Mouse (Mus musculus) kidney, embryonic 15.5 days (tissue): Measurements from ENCODE around the gene Exoc6. TPM values are rescaled to one million over a fixed set of nuclear protein-coding genes. Genes with fewer than 3 reads are reported as not detected.
A peak's percentile ranks its signal among the peaks of the same experiment; 100 is the strongest.

ENCODE experiments used
- ATAC-seq: fragments of 200-750 bp; cut with Nextera tagmentation; replicated peaks from 2 replicates; pipeline ENCODE4 v1.8.0; 2017; ENCODE audit warnings: moderate TSS enrichment; ENCODE audit not compliant: low FRiP score
- H3K27ac ChIP-seq: fragments of 300-500 bp; sonication (generic); 2 replicates; pipeline ENCODE4 v1.5.1; 2015; ENCODE audit warnings: mild to moderate bottlenecking, inconsistent platforms
- H3K27me3 ChIP-seq: fragments of 300-500 bp; sonication (generic); 2 replicates; pipeline ENCODE4 v1.6.1; 2015; ENCODE audit warnings: inconsistent platforms
- H3K36me3 ChIP-seq: fragments of 300-500 bp; sonication (generic); 2 replicates; pipeline ENCODE4 v1.6.1; 2015; ENCODE audit warnings: inconsistent platforms
- H3K4me1 ChIP-seq: fragments of 300-500 bp; sonication (generic); 2 replicates; pipeline ENCODE4 v1.6.1; 2015; ENCODE audit warnings: inconsistent platforms
- H3K4me2 ChIP-seq: fragments of 300-500 bp; sonication (generic); 2 replicates; pipeline ENCODE4 v1.6.1; 2015; ENCODE audit warnings: moderate library complexity, mild to moderate bottlenecking, inconsistent platforms
- H3K4me3 ChIP-seq: fragments of 300-500 bp; sonication (generic); replicated peaks from 2 replicates; pipeline ENCODE4 v1.5.1; 2015; ENCODE audit warnings: mild to moderate bottlenecking, inconsistent platforms
- H3K9ac ChIP-seq: fragments of 300-500 bp; sonication (generic); 2 replicates; pipeline ENCODE4 v1.6.1; 2015; ENCODE audit warnings: mild to moderate bottlenecking, inconsistent platforms
- H3K9me3 ChIP-seq: fragments of 300-500 bp; sonication (generic); replicated peaks from 2 replicates; pipeline ENCODE4 v1.6.1; 2016; ENCODE audit warnings: inconsistent platforms
- WGBS: fragments of 180-500 bp; shearing (Covaris S2); methylation state at CpG from one replicate; pipeline ENCODE4 v1.1.7; 2015; ENCODE audit warnings: mixed read lengths; 5-methylcytosine and 5-hydroxymethylcytosine counted together
- polyA plus RNA-seq: library from polyadenylated mRNA; unstranded; fragments of >200 nt; fragmentation: Nextera tagmentation; extraction: Ambion mirVana; gene quantifications from 2 replicates; pipeline ENCODE4 v1.2.1, GENCODE M21; 2015

The Exoc6 gene
- polyA plus RNA-seq, 1 experiment from 2014 or later, result 23.2 TPM

- Histone ChIP-seq H3K4me1 (peaks cover 28% of the 10 kb centered on the region), H3K4me3 (no peak overlapping the region; the same call in 1 of the 2 replicates), H3K27me3 (no peaks in the 10 kb centered on the region), H3K9me3 (no peaks in the 10 kb centered on the region), H3K27ac (peak overlapping the region; percentile 87), H3K9ac (0 out of 2 replicates have a peak overlapping the region, but pooled peaks have one; percentile 17), H3K4me2 (peak overlapping the region; percentile 47), H3K36me3 (no peaks in the 10 kb centered on the region)
- 23% methylated on average over 6 of the region's 6 CpGs for WGBS
- ATAC-seq, result peak; percentile 61
Measured at GRCm38 (mm10) chr19:37560080-37560427, 9.8 kb downstream of the Exoc6 start.

GRCm38 (mm10) chr19:37561106-37561892, 11.1 kb downstream of the Exoc6 start:
- no peak overlapping the region for H3K9ac ChIP-seq
- 63% methylated on average over 10 of the region's 10 CpGs for whole genome bisulfite sequencing
- H3K27me3 ChIP-seq, result no peaks in the 10 kb centered on the region
- peaks cover 28% of the 10 kb centered on the region for H3K4me1 ChIP-seq
- H3K9me3 ChIP-seq, result no peaks in the 10 kb centered on the region
- 0 out of 2 replicates have a peak, but pooled peaks have one; percentile 42 for ATAC-seq
- no peak overlapping the region for H3K4me3 ChIP-seq
- H3K4me2 ChIP-seq, result no peak overlapping the region
- no peaks in the 10 kb centered on the region for H3K36me3 ChIP-seq
- peak overlapping the region; percentile 87 for H3K27ac ChIP-seq

DNA sequence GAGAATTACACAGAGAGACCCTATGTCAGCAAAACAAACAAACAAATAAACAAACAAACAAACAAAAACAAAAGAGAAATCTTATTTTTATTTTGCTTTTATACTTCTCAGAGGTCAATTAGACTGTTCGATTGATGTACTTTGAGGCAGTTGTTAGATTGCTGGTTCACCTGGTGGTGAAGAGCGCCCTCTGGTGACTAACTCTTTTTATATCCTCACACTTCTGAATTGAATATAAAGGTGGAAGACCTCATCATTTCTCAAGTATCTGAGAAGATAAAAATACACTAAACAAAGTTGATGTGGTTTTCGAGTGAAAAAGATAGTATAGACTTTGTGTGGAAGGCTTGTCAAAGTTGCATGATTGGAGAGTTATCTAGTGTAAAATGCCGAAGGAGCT, 13.5 kb downstream of the Exoc6 start:
- no peak overlapping the region for H3K9ac ChIP-seq
- 30% methylated on average over 4 of the region's 4 CpGs for WGBS
- H3K27me3 ChIP-seq, result no peaks in the 10 kb centered on the region
- H3K9me3 ChIP-seq, result no peaks in the 10 kb centered on the region
- H3K4me2 ChIP-seq, result no peak overlapping the region
- no peak overlapping the region for H3K27ac ChIP-seq
- peaks cover 37% of the 10 kb centered on the region for H3K4me1 ChIP-seq
- no peak for ATAC-seq
- no peaks in the 10 kb centered on the region for H3K36me3 ChIP-seq
- H3K4me3 ChIP-seq, result no peak overlapping the region

- Histone ChIP-seq H3K9ac (no peak overlapping the region), H3K27ac (no peak overlapping the region), H3K4me1 (peaks cover 18% of the 10 kb centered on the region; the same call in 1 of the 2 replicates), H3K4me2 (no peak overlapping the region), H3K36me3 (no peaks in the 10 kb centered on the region), H3K27me3 (no peaks in the 10 kb centered on the region), H3K4me3 (no peak overlapping the region), H3K9me3 (no peaks in the 10 kb centered on the region)
- ATAC-seq, result no peak
- 36% methylated on average over 7 of the region's 7 CpGs for WGBS
Measured at GRCm38 (mm10) chr19:37565806-37566205, 15.6 kb downstream of the Exoc6 start.

DNA sequence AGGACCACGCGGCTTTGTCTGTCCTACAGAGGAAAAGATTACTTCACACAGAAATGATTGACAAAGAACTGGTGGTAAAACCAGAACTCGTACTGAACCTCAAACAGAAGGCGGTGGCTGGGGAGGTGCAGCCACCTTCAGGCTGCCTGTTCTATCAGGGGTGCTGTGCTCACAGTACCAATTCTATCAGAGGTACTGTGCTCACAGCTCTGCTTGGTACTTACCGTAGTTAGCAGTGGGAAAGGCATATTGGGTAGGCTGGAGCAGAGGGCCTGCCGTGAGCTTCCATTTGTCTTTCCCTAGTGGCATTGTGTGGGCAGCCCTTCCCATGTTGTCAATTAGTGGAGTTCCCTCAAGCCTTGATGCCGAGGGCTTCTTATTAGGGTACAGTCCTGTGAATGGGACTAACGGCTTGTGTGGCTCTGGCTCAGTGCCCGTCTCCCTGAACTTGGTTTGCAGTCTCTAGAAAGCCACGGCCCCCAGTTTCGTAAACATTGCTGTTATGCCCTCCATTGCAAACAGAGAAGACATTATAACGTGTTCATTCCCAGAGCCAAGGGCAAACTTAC, 19.1 kb downstream of the Exoc6 start:
- no peaks in the 10 kb centered on the region for H3K27me3 ChIP-seq
- peaks cover 12% of the 10 kb centered on the region; the same call in 1 of the 2 replicates for H3K4me1 ChIP-seq
- no peak overlapping the region for H3K27ac ChIP-seq
- no peak overlapping the region for H3K4me3 ChIP-seq
- H3K9ac ChIP-seq, result no peak overlapping the region
- ATAC-seq, result no peak
- H3K36me3 ChIP-seq, result peaks cover 6% of the 10 kb centered on the region; the same call in 1 of the 2 replicates
- 81% methylated on average over 12 of the region's 12 CpGs for WGBS
- H3K9me3 ChIP-seq, result no peaks in the 10 kb centered on the region
- H3K4me2 ChIP-seq, result no peak overlapping the region

- H3K27me3 ChIP-seq, result no peaks in the 10 kb centered on the region
- H3K36me3 ChIP-seq, result peaks cover 6% of the 10 kb centered on the region; the same call in 1 of the 2 replicates
- H3K4me1 ChIP-seq, result peaks cover 12% of the 10 kb centered on the region; the same call in 1 of the 2 replicates
- H3K9me3 ChIP-seq, result no peaks in the 10 kb centered on the region
- WGBS, result 72% methylated on average over 10 of the region's 10 CpGs
- H3K4me2 ChIP-seq, result no peak overlapping the region
- no peak overlapping the region for H3K27ac ChIP-seq
- ATAC-seq, result no peak
- H3K4me3 ChIP-seq, result no peak overlapping the region
- no peak overlapping the region for H3K9ac ChIP-seq
Measured at GRCm38 (mm10) chr19:37570966-37571718, 20.9 kb downstream of the Exoc6 start.

DNA sequence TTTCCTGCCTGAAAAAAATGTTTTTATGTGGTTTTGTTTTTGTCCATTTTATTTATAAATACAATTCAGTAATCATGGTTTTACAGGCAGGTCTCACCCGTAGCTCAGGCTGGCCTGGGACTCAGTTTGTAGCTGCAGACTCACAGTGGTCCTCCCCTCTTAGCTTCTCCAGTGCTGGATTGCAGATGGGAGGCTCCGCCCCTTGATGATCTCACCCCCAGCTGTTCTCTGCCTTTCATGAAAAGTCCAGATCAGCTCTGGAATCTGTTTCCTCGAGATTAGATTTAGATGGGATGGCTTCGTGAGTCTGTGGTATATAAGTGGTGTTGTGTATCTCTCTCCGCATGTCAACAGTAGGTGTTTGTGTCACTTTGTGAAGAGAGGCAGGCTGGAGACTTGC, 24.6 kb downstream of the Exoc6 start:
- Histone ChIP-seq H3K27me3 (no peaks in the 10 kb centered on the region), H3K36me3 (peaks cover 11% of the 10 kb centered on the region; the same call in 1 of the 2 replicates), H3K9ac (no peak overlapping the region), H3K4me1 (0 out of 2 replicates have a peak, but pooled peaks cover 4% of the 10 kb centered on the region), H3K4me3 (no peak overlapping the region), H3K9me3 (no peaks in the 10 kb centered on the region), H3K4me2 (no peak overlapping the region), H3K27ac (no peak overlapping the region)
- ATAC-seq, result no peak
- WGBS, result 57% methylated on average over 5 of the region's 5 CpGs

GRCm38 (mm10) chr19:37579607-37580006, 29.4 kb downstream of the Exoc6 start:
- Histone ChIP-seq H3K27me3 (no peaks in the 10 kb centered on the region), H3K27ac (no peak overlapping the region), H3K9ac (no peak overlapping the region), H3K4me1 (no peaks in the 10 kb centered on the region), H3K36me3 (peaks cover 5% of the 10 kb centered on the region; the same call in 1 of the 2 replicates), H3K4me3 (no peak overlapping the region), H3K9me3 (no peaks in the 10 kb centered on the region), H3K4me2 (no peak overlapping the region)
- no peak; the same call in 1 of the 2 replicates for ATAC-seq
- WGBS, result 28% methylated on average over 4 of the region's 4 CpGs

GRCm38 (mm10) chr19:37580438-37580837, 30.2 kb downstream of the Exoc6 start:
- 51% methylated on average over 6 of the region's 6 CpGs for WGBS
- ATAC-seq, result no peak
- H3K9ac ChIP-seq, result no peak overlapping the region
- H3K36me3 ChIP-seq, result peaks cover 5% of the 10 kb centered on the region; the same call in 1 of the 2 replicates
- H3K27ac ChIP-seq, result no peak overlapping the region
- H3K4me2 ChIP-seq, result no peak overlapping the region
- no peaks in the 10 kb centered on the region; the same call in 1 of the 2 replicates for H3K4me1 ChIP-seq
- H3K27me3 ChIP-seq, result no peaks in the 10 kb centered on the region
- no peaks in the 10 kb centered on the region for H3K9me3 ChIP-seq
- no peak overlapping the region for H3K4me3 ChIP-seq

DNA sequence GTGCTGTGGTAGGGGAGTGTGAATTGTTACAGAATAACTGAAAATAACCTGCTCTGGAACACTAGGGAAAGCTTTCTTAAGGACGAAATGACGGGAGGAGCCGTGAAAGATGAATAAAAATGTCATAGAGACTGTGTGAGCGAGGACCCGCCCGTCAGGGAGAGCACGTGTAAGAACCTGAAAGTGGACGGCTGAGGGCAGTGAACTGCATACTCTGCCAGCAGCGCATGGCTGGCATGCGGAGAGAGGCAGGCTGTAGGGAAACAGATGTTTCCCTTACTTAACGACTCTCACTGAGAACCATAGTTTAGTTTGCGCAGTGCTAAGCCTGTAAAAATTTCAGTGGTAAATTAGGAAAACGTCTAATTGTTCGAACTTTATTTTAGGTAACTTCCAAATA, 35.0 kb downstream of the Exoc6 start:
- no peaks in the 10 kb centered on the region; the same call in 1 of the 2 replicates for H3K4me1 ChIP-seq
- H3K27ac ChIP-seq, result no peak overlapping the region
- peaks cover 2% of the 10 kb centered on the region; the same call in 1 of the 2 replicates for H3K36me3 ChIP-seq
- no peak overlapping the region for H3K4me3 ChIP-seq
- H3K9me3 ChIP-seq, result no peaks in the 10 kb centered on the region
- H3K9ac ChIP-seq, result no peak overlapping the region
- no peaks in the 10 kb centered on the region for H3K27me3 ChIP-seq
- no peak for ATAC-seq
- WGBS, result 35% methylated on average over 14 of the region's 14 CpGs
- 0 out of 2 replicates have a peak overlapping the region, but pooled peaks have one; percentile 5 for H3K4me2 ChIP-seq

DNA sequence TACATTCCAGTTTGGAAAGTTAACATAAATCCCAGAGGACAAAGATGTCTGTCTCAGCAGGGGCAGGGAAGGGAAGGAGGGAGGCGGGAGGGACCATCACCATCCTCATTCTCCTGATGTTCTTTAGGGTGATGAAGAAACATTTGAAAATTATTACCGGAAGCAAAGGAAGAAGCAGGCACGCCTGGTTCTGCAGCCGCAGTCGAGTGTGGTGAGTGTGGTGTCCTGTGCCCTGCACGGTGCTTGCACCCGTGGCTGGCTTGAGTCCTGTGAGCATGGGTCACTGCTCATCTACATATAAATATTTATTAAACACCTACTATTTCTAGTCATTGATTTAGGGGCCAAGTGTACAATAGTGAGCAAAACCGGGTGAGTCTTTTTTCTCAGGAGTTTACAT, 35.5 kb downstream of the Exoc6 start:
- Histone ChIP-seq H3K9me3 (no peaks in the 10 kb centered on the region), H3K27ac (no peak overlapping the region), H3K36me3 (peaks cover 3% of the 10 kb centered on the region; the same call in 1 of the 2 replicates), H3K4me3 (no peak overlapping the region), H3K4me2 (no peak overlapping the region), H3K4me1 (no peaks in the 10 kb centered on the region; the same call in 1 of the 2 replicates), H3K27me3 (no peaks in the 10 kb centered on the region), H3K9ac (no peak overlapping the region)
- WGBS, result 62% methylated on average over 8 of the region's 8 CpGs
- ATAC-seq, result no peak

GRCm38 (mm10) chr19:37590544-37590943, 40.3 kb downstream of the Exoc6 start:
- Histone ChIP-seq H3K4me3 (no peak overlapping the region), H3K27me3 (no peaks in the 10 kb centered on the region), H3K27ac (no peak overlapping the region), H3K9me3 (no peaks in the 10 kb centered on the region), H3K4me2 (no peak overlapping the region), H3K4me1 (no peaks in the 10 kb centered on the region), H3K36me3 (peaks cover 24% of the 10 kb centered on the region; the same call in 1 of the 2 replicates), H3K9ac (no peak overlapping the region)
- ATAC-seq, result no peak
- WGBS, result 92% methylated on average over 7 of the region's 7 CpGs
